In genomic region chr12:36008364-36009047, GRCm38 (mm10) we compare ENCODE assay signal across 14 mouse cellular contexts. TPM values are rescaled to one million over a fixed set of nuclear protein-coding genes. Genes with fewer than 3 reads are reported as not detected.
DNase-seq lines count a peak whose midpoint lies in the region; ATAC-seq and TF ChIP-seq lines count a peak whose summit lies in the region.
"Had no signal": no experiment of that assay in that cellular context is flagged by ENCODE, and none has a peak within 500 bp of the region (broad histone marks: within the 10 kb centered on the region; RNA-seq: fewer than 3 reads in every experiment).

No protein-coding gene starts in this region.

- H3K4me3 ChIP-seq in heart, embryonic 10.5 days, result no peak overlapping the region
- H3K4me3 ChIP-seq in kidney, postnatal 0 days (replicated peaks; ENCODE audit: low read depth, low read length), result no peak overlapping the region
- no peak overlapping the region for H3K4me3 ChIP-seq in intestine, embryonic 14.5 days (ENCODE audit: low read depth, low read length)
- H3K4me3 ChIP-seq in midbrain, embryonic 14.5 days (replicated peaks; ENCODE audit: low read depth, low read length), result no peak overlapping the region
- H3K4me3 ChIP-seq: forebrain, embryonic 15.5 days; liver, embryonic 12.5 days; neural tube, embryonic 15.5 days had no signal

- peaks cover 11% of the 10 kb centered on the region for H3K4me1 ChIP-seq in heart, embryonic 10.5 days
- 0 out of 2 replicates have a peak, but pooled peaks cover 6% of the 10 kb centered on the region for H3K4me1 ChIP-seq in kidney, postnatal 0 days (replicated peaks; ENCODE audit: insufficient read depth, low read length)
- H3K4me1 ChIP-seq in intestine, embryonic 14.5 days (replicated peaks; ENCODE audit: control insufficient read depth, insufficient read depth, low read length), result peaks cover 14% of the 10 kb centered on the region
- H3K4me1 ChIP-seq in midbrain, embryonic 14.5 days (ENCODE audit: control insufficient read depth, insufficient read depth, low read length), result no peaks in the 10 kb centered on the region
- H3K4me1 ChIP-seq: forebrain, embryonic 15.5 days; neural tube, embryonic 15.5 days had no signal

- no peak overlapping the region for H3K9ac ChIP-seq in kidney, postnatal 0 days (ENCODE audit: low read depth, low read length)
- no peak overlapping the region for H3K9ac ChIP-seq in intestine, embryonic 14.5 days (ENCODE audit: low read length)
- no peak overlapping the region for H3K9ac ChIP-seq in midbrain, embryonic 14.5 days (replicated peaks; ENCODE audit: low read length)
- H3K9ac ChIP-seq: forebrain, embryonic 15.5 days; liver, embryonic 12.5 days; neural tube, embryonic 15.5 days had no signal

- no peak; the same call in 1 of the 2 replicates for ATAC-seq in kidney, postnatal 0 days (replicated peaks; ENCODE audit: low FRiP score, low read depth)
- ATAC-seq in intestine, embryonic 14.5 days (replicated peaks; ENCODE audit: low FRiP score, low TSS enrichment, low read depth), result no peak
- no peak for ATAC-seq in midbrain, embryonic 14.5 days (ENCODE audit: low FRiP score, low TSS enrichment)
- ATAC-seq: forebrain, embryonic 15.5 days; hindbrain, embryonic 16.5 days; liver, embryonic 12.5 days had no signal

- H3K27me3 ChIP-seq in heart, embryonic 10.5 days (ENCODE audit: insufficient read depth, poor library complexity, severe bottlenecking), result no peaks in the 10 kb centered on the region
- H3K27me3 ChIP-seq in kidney, postnatal 0 days (ENCODE audit: insufficient read depth, low read length), result no peaks in the 10 kb centered on the region
- H3K27me3 ChIP-seq in intestine, embryonic 14.5 days (replicated peaks; ENCODE audit: control insufficient read depth, insufficient read depth, low read length), result no peaks in the 10 kb centered on the region
- H3K27me3 ChIP-seq in midbrain, embryonic 14.5 days (ENCODE audit: control insufficient read depth, insufficient read depth, low read length), result no peaks in the 10 kb centered on the region
- H3K27me3 ChIP-seq: forebrain, embryonic 15.5 days; liver, embryonic 12.5 days; neural tube, embryonic 15.5 days had no signal

- no peaks in the 10 kb centered on the region for H3K36me3 ChIP-seq in heart, embryonic 10.5 days
- H3K36me3 ChIP-seq in kidney, postnatal 0 days (ENCODE audit: insufficient read depth, low read length), result no peaks in the 10 kb centered on the region
- H3K36me3 ChIP-seq in intestine, embryonic 14.5 days (ENCODE audit: control insufficient read depth, insufficient read depth, low read length), result no peaks in the 10 kb centered on the region
- no peaks in the 10 kb centered on the region for H3K36me3 ChIP-seq in midbrain, embryonic 14.5 days (ENCODE audit: control insufficient read depth, insufficient read depth, low read length)
- H3K36me3 ChIP-seq: forebrain, embryonic 15.5 days; liver, embryonic 12.5 days had no signal

- no peak for DNase-seq in heart, embryonic 10.5 days (ENCODE audit: low spot score)
- DNase-seq in heart, adult 11 months, result no peak
- DNase-seq in kidney, postnatal 0 days (ENCODE audit: low spot score), result peak; percentile 40
- no peak for DNase-seq in kidney, postnatal 36 days
- DNase-seq in intestine, embryonic 14.5 days (ENCODE audit: low spot score), result no peak
- peak; percentile 26 for DNase-seq in lung, postnatal 36 days
- DNase-seq in right cerebral cortex, postnatal 36 days (ENCODE audit: low spot score in 2 of 2), result no peak
- no peak for DNase-seq in midbrain, embryonic 14.5 days
- DNase-seq: cerebellum, adult 11-12 months; thymus, postnatal 14 days had no signal

- no peaks in the 10 kb centered on the region for H3K9me3 ChIP-seq in heart, embryonic 10.5 days
- no peaks in the 10 kb centered on the region for H3K9me3 ChIP-seq in kidney, postnatal 0 days (replicated peaks; ENCODE audit: low read length)
- H3K9me3 ChIP-seq in intestine, embryonic 14.5 days (ENCODE audit: control insufficient read depth, low read length), result no peaks in the 10 kb centered on the region
- H3K9me3 ChIP-seq in midbrain, embryonic 14.5 days (ENCODE audit: control insufficient read depth, low read length), result no peaks in the 10 kb centered on the region
- H3K9me3 ChIP-seq: forebrain, embryonic 15.5 days; liver, embryonic 12.5 days; neural tube, embryonic 15.5 days had no signal

- peak overlapping the region; percentile 22; the same call in 1 of the 2 replicates for H3K27ac ChIP-seq in heart, embryonic 10.5 days
- peak overlapping the region; percentile 51; the same call in 1 of the 2 replicates for H3K27ac ChIP-seq in kidney, postnatal 0 days
- peak overlapping the region; percentile 9; the same call in 1 of the 2 replicates for H3K27ac ChIP-seq in intestine, embryonic 14.5 days (ENCODE audit: low read depth)
- no peak overlapping the region for H3K27ac ChIP-seq in midbrain, embryonic 14.5 days (replicated peaks; ENCODE audit: low read depth, low read length)
- H3K27ac ChIP-seq: forebrain, embryonic 15.5 days; liver, embryonic 12.5 days; neural tube, embryonic 15.5 days had no signal

- H3K4me2 ChIP-seq in kidney, postnatal 0 days (ENCODE audit: low read length), result no peak overlapping the region
- no peak overlapping the region for H3K4me2 ChIP-seq in intestine, embryonic 14.5 days (ENCODE audit: low read length)
- no peak overlapping the region for H3K4me2 ChIP-seq in midbrain, embryonic 14.5 days (ENCODE audit: low read length)
- H3K4me2 ChIP-seq: forebrain, embryonic 15.5 days; liver, embryonic 12.5 days; neural tube, embryonic 15.5 days had no signal

- no peak for TF ChIP-seq CTCF in kidney, postnatal 0 days (IDR thresholded peaks at IDR 0.05; ENCODE audit: low read depth)

- 60% methylated on average over 6 of the region's 6 CpGs for WGBS in heart, embryonic 10.5 days
- 25% methylated on average over 6 of the region's 6 CpGs for WGBS in kidney, postnatal 0 days
- 32% methylated on average over 6 of the region's 6 CpGs for WGBS in intestine, embryonic 14.5 days
- 83% methylated on average over 6 of the region's 6 CpGs for WGBS in midbrain, embryonic 14.5 days

RNA-seq across cellular contexts. Expression of gene Agr2, which starts 15.8 kb away (rescaled TPM):
- polyA plus RNA-seq in heart, embryonic 10.5 days (2016; fragmentation: Nextera tagmentation; extraction: Ambion mirVana), result not detected in 2 replicates
- polyA plus RNA-seq in kidney, postnatal 0 days (2015; fragmentation: Nextera tagmentation; extraction: Ambion mirVana), result 3.2 and 3.6 TPM in 2 replicates
- polyA plus RNA-seq in intestine, embryonic 14.5 days (2014; fragmentation: Nextera tagmentation; extraction: Ambion mirVana), result 33.5 and 64.9 TPM in 2 replicates
- polyA plus RNA-seq in midbrain, embryonic 14.5 days (2014; fragmentation: Nextera tagmentation; extraction: Ambion mirVana), result not detected in 2 replicates
- polyA plus RNA-seq: forebrain, embryonic 15.5 days; hindbrain, embryonic 16.5 days; liver, embryonic 12.5 days; neural tube, embryonic 15.5 days had no signal

RNA-seq across cellular contexts. Expression of gene Tspan13, which starts 33.8 kb away (rescaled TPM):
- 72.7 and 75.8 TPM in 2 replicates for polyA plus RNA-seq in heart, embryonic 10.5 days (2016; fragmentation: Nextera tagmentation; extraction: Ambion mirVana)
- polyA plus RNA-seq in kidney, postnatal 0 days (2015; fragmentation: Nextera tagmentation; extraction: Ambion mirVana), result 124 and 138 TPM in 2 replicates
- polyA plus RNA-seq in intestine, embryonic 14.5 days (2014; fragmentation: Nextera tagmentation; extraction: Ambion mirVana), result 90.6 and 97.3 TPM in 2 replicates
- polyA plus RNA-seq in midbrain, embryonic 14.5 days (2014; fragmentation: Nextera tagmentation; extraction: Ambion mirVana), result 348 and 411 TPM in 2 replicates

Comparison
In these comparisons a context has a peak if more than half of its experiments do, and no peak if none do; other contexts are left out.
1. DNase-seq: peak in kidney, postnatal 0 days (single experiment) and lung, postnatal 36 days (single experiment); none in heart, embryonic 10.5 days (single experiment), heart, adult 11 months (single experiment), kidney, postnatal 36 days (0 of 2), intestine, embryonic 14.5 days (single experiment), right cerebral cortex, postnatal 36 days (0 of 2) and midbrain, embryonic 14.5 days (single experiment).